Mouse (Mus musculus) intestine, embryonic 14.5 days (tissue): ENCODE results near the gene Nfix. TPM values are rescaled to one million over a fixed set of nuclear protein-coding genes. Genes with fewer than 3 reads are reported as not detected.

ENCODE experiments used
- ATAC-seq: fragments of 200-750 bp; cut with Nextera tagmentation; replicated peaks from 2 replicates; pipeline ENCODE4 v1.8.0; 2017; ENCODE audit warnings: low read depth, moderate number of reproducible peaks, moderate TSS enrichment, moderate library complexity; ENCODE audit not compliant: low FRiP score, low TSS enrichment
- DNase-seq: peaks from one replicate; pipeline ENCODE4 v3.0.0-alpha.2; 2018; ENCODE audit warnings: low spot score
- H3K27ac ChIP-seq: fragments of 300-500 bp; sonication (generic); 2 replicates; pipeline ENCODE4 v1.5.1; 2014; ENCODE audit warnings: low read depth, mild to moderate bottlenecking, control low read depth
- H3K27me3 ChIP-seq: fragments of 300-500 bp; sonication (generic); replicated peaks from 2 replicates; pipeline ENCODE4 v1.6.1; 2014; ENCODE audit warnings: low read length, control low read depth; ENCODE audit not compliant: control insufficient read depth, insufficient read depth
- H3K36me3 ChIP-seq: fragments of 300-500 bp; sonication (generic); 2 replicates; pipeline ENCODE4 v1.6.1; 2014; ENCODE audit warnings: low read length, control low read depth; ENCODE audit not compliant: control insufficient read depth, insufficient read depth
- H3K4me1 ChIP-seq: fragments of 300-500 bp; sonication (generic); replicated peaks from 2 replicates; pipeline ENCODE4 v1.6.1; 2014; ENCODE audit warnings: low read length, control low read depth, mixed read lengths; ENCODE audit not compliant: control insufficient read depth, insufficient read depth
- H3K4me2 ChIP-seq: fragments of 300-500 bp; sonication (generic); 2 replicates; pipeline ENCODE4 v1.6.1; 2014; ENCODE audit warnings: low read length
- H3K4me3 ChIP-seq: fragments of 300-500 bp; sonication (generic); 2 replicates; pipeline ENCODE4 v1.5.1; 2014; ENCODE audit warnings: low read depth, low read length, control low read depth, mixed read lengths
- H3K9ac ChIP-seq: fragments of 300-500 bp; sonication (generic); 2 replicates; pipeline ENCODE4 v1.6.1; 2014; ENCODE audit warnings: mild to moderate bottlenecking, low read length
- H3K9me3 ChIP-seq: fragments of 300-500 bp; sonication (generic); 2 replicates; pipeline ENCODE4 v1.6.1; 2016; ENCODE audit warnings: low read length, control low read depth; ENCODE audit not compliant: control insufficient read depth
- WGBS: fragments of 180-500 bp; shearing (Covaris S2); extraction: QIAGEN DNeasy Blood & Tissue Kit; methylation state at CpG from one replicate; pipeline ENCODE4 v1.1.7; 2014; 5-methylcytosine and 5-hydroxymethylcytosine counted together
- polyA plus RNA-seq: library from polyadenylated mRNA; unstranded; fragments of >200 nt; fragmentation: Nextera tagmentation; extraction: Ambion mirVana; gene quantifications from 2 replicates; pipeline ENCODE4 v1.2.1, GENCODE M21; 2014

Gene Nfix
- polyA plus RNA-seq, 1 experiment from 2014 or later: 14.4 TPM

DNA sequence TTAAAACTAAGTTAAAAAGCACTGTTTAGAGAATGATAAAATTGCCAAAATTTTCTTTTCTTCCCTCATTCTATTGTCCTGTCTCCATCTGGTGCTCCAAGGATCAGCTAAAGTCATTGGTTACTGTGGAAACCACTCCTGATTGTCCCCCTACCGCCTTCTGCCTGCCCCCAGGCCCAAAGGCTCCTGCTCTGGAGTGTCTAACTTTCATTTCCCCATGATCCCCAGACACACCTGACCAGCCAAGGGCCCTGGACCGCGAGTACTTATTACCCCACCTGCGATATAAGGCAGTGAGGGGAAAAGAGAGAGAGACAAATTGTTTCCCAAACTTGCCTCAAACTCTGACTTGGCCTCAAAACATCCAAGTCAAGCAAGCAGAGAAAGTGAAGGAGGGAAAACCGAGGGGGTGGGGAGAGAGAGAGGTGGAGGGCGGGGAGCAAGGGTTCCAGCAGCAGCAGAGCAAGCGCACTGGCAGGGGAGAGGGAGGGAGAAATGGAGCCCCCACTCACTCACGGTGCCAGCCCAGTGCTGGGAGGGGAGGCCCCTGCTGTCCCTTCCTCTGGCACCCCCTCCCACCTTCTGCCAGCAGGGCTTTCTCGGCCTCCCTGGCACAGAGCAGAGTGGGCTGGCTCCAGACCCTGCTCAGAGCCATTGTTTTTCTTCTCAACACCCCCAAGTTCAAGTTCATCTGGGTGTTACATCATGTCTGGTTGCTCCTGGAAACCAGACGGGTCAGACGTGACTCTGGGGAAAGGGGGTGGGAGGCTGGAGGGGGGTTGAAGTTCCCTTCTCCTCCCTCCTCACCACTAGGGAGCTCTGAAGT is 88.0 kb downstream of the Nfix start:
- H3K9me3 ChIP-seq: no peaks in the 10 kb centered on the region
- DNase-seq (no peak), ATAC-seq (peak; percentile 67)
- peak overlapping the region; percentile 80 for H3K27ac ChIP-seq
- peak overlapping the region; percentile 5 for H3K4me2 ChIP-seq
- WGBS: 19% methylated on average over 10 of the region's 11 CpGs
- H3K4me1 ChIP-seq: peaks cover 42% of the 10 kb centered on the region
- H3K9ac ChIP-seq: 0 out of 2 replicates have a peak overlapping the region, but pooled peaks have one; percentile 3
- H3K27me3 ChIP-seq: peaks cover 56% of the 10 kb centered on the region
- H3K4me3 ChIP-seq: no peak overlapping the region
- H3K36me3 ChIP-seq: no peaks in the 10 kb centered on the region

DNA sequence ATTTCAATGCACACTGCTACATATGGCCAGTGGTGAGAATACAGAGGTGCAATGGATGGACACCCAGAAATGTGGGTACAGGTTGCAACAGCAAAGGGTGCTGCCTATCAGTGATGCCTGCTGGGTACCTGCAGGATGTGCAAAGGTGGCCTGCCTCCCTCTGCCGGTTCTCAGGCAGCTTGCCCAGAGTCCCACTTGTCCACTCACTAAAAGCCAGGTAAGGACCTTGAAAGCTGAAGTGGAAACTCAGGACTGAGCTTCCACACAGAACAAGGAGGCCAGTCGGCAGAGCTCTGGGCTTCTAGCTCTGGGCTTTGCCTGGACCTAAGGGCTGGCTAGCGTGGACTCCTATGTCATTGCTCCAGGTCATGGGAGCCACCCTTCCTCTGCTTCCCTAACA is 88.8 kb downstream of the Nfix start:
- Histone ChIP-seq H3K9ac (no peak overlapping the region), H3K36me3 (no peaks in the 10 kb centered on the region), H3K4me1 (peaks cover 48% of the 10 kb centered on the region), H3K27me3 (peaks cover 56% of the 10 kb centered on the region), H3K27ac (peak overlapping the region; percentile 80), H3K4me3 (no peak overlapping the region), H3K9me3 (no peaks in the 10 kb centered on the region), H3K4me2 (peak overlapping the region; percentile 5; the same call in 1 of the 2 replicates)
- DNase-seq (no peak), ATAC-seq (no peak)
- WGBS: 41% methylated on average over 3 of the region's 3 CpGs

DNA sequence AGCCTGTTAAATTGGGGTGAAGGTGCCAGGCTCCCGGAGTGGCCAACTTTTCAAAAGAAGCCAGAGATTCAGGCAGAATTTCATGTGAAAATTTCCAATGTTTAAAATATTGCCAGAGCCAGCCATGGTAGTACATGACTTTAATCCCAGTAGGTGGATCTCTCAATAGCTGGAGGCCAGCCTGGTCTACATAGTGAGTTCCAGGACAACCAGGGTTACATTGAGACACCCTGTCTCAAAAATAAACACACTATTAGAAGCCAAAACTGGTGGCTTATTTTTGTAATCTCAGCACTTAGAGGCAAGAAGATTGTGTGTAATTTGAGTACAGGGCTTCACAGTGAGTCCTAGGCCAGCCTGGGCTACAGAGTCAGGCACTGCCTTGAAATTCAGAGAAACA is 90.2 kb downstream of the Nfix start:
- H3K27me3 ChIP-seq: peaks cover 59% of the 10 kb centered on the region
- H3K4me1 ChIP-seq: peaks cover 45% of the 10 kb centered on the region
- 89% methylated on average over 1 of the region's 1 CpGs for WGBS

DNA sequence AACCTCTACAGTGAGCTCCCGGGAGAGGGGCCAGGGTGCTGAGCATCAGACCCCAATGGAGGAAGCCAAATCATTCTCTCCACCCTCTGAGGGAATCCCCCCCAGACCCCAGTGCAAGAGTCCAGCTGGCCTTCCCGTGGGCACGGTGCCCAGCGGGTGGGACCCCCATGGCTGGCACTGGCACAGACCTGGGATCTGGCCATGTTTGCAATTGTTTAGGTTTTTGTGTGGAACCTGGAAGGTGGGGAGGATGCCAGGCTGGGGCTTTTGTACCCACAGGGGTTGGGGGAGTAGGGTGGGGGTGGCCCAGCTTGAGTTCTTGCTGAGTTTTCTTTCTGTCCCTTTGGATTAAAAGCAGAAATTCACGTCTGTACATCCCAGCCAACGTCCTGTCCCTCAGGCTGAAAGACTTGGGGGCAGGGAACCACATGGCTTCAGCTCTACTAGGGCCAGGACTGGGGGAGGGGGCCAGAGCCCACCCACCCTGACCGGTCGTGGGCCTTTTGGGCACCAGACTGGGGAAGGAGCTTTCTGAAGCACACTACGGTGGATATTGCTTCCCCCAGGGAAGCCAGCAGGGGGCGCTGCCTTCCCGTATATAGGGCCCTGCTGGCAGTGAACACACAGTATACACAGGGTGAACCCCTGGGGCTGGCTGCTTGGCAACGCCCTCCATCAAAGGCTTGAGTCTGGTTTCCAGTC is 91.2 kb downstream of the Nfix start:
- WGBS: 18% methylated on average over 12 of the region's 12 CpGs
- Histone ChIP-seq H3K4me1 (peaks cover 46% of the 10 kb centered on the region), H3K4me3 (no peak overlapping the region), H3K27ac (no peak overlapping the region), H3K9me3 (no peaks in the 10 kb centered on the region), H3K9ac (no peak overlapping the region), H3K27me3 (peaks cover 60% of the 10 kb centered on the region), H3K36me3 (no peaks in the 10 kb centered on the region), H3K4me2 (no peak overlapping the region)
- peak; percentile 94 for DNase-seq
- ATAC-seq: peak; percentile 67

More for the DNA sequence above, 90.2 kb downstream of the Nfix start:
- DNase-seq (no peak), ATAC-seq (no peak)
- Histone ChIP-seq H3K9me3 (no peaks in the 10 kb centered on the region), H3K4me2 (no peak overlapping the region), H3K36me3 (no peaks in the 10 kb centered on the region), H3K4me3 (no peak overlapping the region), H3K27ac (no peak overlapping the region), H3K9ac (no peak overlapping the region)

DNA sequence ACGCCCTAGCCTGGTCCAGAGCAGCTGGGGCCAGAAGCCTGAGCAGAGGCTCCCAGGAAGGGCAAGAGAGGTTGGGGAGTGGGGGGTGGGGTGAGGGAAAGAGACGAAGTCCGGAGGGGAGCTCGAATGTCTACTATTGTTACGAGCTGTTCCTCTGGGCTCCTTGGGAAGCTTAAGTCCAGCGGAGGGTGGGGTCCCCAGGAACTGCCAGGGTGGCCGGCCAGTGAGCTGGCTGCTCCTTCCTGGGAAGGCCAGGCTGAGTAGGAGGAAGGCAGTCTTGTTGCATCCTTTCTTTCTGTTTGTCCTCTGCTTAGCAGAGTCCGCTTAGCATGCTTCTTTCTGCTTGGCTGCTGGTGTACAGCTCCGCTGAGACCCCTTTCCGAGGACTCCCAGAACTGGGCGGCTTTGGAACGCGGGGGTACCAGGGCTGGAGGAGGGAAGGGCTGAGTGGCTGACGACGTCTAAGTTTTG is 92.0 kb downstream of the Nfix start:
- peaks cover 68% of the 10 kb centered on the region for H3K27me3 ChIP-seq
- 17% methylated on average over 15 of the region's 15 CpGs for WGBS
- DNase-seq (no peak), ATAC-seq (no peak)
- H3K4me2 ChIP-seq: peak overlapping the region; percentile 32
- H3K9ac ChIP-seq: no peak overlapping the region
- no peaks in the 10 kb centered on the region for H3K36me3 ChIP-seq
- H3K27ac ChIP-seq: no peak overlapping the region
- peaks cover 38% of the 10 kb centered on the region for H3K4me1 ChIP-seq
- H3K9me3 ChIP-seq: no peaks in the 10 kb centered on the region
- no peak overlapping the region for H3K4me3 ChIP-seq

DNA sequence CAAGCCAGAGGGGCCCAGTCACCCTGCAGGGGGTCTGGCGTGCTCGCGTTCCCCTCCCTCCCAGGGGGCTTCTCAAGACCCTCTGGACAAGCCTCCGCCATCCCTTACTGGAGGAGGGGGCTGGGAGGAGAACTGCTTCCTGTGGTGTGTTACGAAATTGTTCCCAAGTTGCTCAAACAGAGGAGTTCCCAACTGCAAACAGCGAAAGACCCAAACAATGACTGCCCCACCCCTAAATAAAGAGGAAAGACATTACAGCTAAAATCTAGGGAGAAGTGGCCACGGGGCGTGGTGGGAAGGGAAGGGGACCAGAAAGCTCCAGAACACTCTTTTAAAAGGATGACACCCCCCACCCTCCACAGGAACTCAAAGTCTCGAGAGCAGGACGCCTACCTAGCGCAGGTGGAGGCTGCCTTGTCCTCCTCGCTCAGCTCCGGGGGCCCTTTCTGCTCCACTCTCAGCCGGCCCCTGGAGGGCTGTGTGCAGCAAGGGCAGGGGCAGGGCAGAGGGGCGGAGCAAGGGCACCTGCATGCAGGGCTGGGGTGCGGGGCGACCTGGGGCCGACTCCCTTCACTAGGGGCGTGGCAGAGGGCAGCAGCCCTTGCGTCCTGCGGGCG is 92.8 kb downstream of the Nfix start:
- no peak for DNase-seq
- WGBS: 12% methylated on average over 22 of the region's 22 CpGs

DNA sequence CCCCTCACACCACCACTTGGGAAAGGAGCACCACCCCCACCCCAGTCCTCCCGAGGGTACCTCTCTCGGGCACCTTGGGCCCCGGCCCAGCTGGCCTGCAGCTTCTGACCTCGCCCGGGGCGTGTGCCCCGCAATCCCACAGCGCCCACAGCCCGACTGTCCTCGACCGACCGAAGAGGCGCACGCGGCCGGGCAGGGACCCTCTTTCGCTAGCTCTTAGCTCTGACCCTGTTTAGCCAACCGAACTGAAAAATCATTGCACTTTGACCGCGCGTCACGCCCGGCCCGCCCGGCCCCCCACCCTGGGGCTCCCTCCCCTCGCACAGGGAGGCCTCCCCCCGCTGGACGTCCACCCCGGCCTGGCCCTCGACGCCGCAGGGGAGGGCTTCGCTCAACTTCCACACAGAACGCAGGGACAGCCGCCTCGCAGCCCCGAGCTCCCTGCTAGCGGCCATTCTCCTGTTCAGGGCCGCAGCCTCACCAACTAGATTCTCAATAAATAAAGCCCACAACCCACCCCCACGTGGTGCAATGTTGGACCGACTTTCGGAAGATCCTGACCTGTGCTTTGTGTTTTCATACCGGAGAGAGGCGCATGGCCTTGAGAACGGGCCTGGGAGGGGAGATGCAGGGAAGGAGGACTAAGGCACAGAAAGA is 93.4 kb downstream of the Nfix start:
- H3K27me3 ChIP-seq: peaks cover 82% of the 10 kb centered on the region

More for the DNA sequence above, 92.8 kb downstream of the Nfix start:
- peak overlapping the region; percentile 32 for H3K4me2 ChIP-seq
- H3K36me3 ChIP-seq: no peaks in the 10 kb centered on the region
- peaks cover 34% of the 10 kb centered on the region for H3K4me1 ChIP-seq
- H3K4me3 ChIP-seq: peak overlapping the region; percentile 10
- H3K9me3 ChIP-seq: no peaks in the 10 kb centered on the region
- no peak for ATAC-seq
- peak overlapping the region; percentile 18; the same call in 1 of the 2 replicates for H3K27ac ChIP-seq
- peak overlapping the region; percentile 11; the same call in 1 of the 2 replicates for H3K9ac ChIP-seq
- H3K27me3 ChIP-seq: peaks cover 76% of the 10 kb centered on the region

DNA sequence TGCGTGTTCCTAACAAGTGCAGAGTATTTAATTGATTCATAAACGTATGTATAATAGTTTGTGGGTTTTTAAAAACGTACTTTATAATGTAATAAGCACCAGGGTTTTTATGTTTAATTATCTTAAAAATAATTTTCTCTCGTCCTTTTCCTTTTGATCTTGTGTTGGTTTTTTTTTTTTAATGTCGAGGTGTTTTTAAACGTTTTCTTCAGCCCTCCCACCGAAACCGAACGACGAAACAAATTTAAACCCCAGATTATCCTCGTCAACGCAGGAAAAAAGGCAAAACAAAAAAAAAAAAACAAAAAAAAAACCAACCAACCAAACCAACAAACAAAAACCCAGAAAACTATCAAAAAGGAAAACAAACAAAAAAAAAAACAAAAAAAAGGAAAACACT is 94.2 kb downstream of the Nfix start:
- H3K27me3 ChIP-seq: peaks cover 81% of the 10 kb centered on the region
- no peaks in the 10 kb centered on the region for H3K36me3 ChIP-seq
- 3% methylated on average over 12 of the region's 12 CpGs for WGBS

More for the DNA sequence above, 93.4 kb downstream of the Nfix start:
- peak overlapping the region; percentile 18 for H3K27ac ChIP-seq
- 8% methylated on average over 40 of the region's 45 CpGs for WGBS
- H3K9me3 ChIP-seq: no peaks in the 10 kb centered on the region
- ATAC-seq (no peak), DNase-seq (no peak)
- no peaks in the 10 kb centered on the region for H3K36me3 ChIP-seq
- peak overlapping the region; percentile 32 for H3K4me2 ChIP-seq
- peaks cover 28% of the 10 kb centered on the region for H3K4me1 ChIP-seq
- peak overlapping the region; percentile 11; the same call in 1 of the 2 replicates for H3K9ac ChIP-seq
- H3K4me3 ChIP-seq: peak overlapping the region; percentile 10

More for the DNA sequence above, 94.2 kb downstream of the Nfix start:
- DNase-seq: no peak
- Histone ChIP-seq H3K9ac (no peak overlapping the region), H3K4me3 (peak overlapping the region; percentile 13; the same call in 1 of the 2 replicates), H3K4me1 (peaks cover 23% of the 10 kb centered on the region), H3K9me3 (no peaks in the 10 kb centered on the region), H3K4me2 (peak overlapping the region; percentile 26; the same call in 1 of the 2 replicates), H3K27ac (no peak overlapping the region)
- no peak for ATAC-seq
